In genomic region chr2:137413432-137413831, GRCm38 (mm10) we compare ENCODE assay signal across 15 mouse cellular contexts.
DNase-seq lines count a peak whose midpoint lies in the region; ATAC-seq and TF ChIP-seq lines count a peak whose summit lies in the region.
"Had no signal": no experiment of that assay in that cellular context is flagged by ENCODE, and none has a peak within 500 bp of the region (broad histone marks: within the 10 kb centered on the region; RNA-seq: fewer than 3 reads in every experiment).

No protein-coding gene starts in this region.

- no peak overlapping the region for H3K9ac ChIP-seq in kidney, embryonic 15.5 days
- H3K9ac ChIP-seq in intestine, postnatal 0 days (ENCODE audit: low read depth, low read length) = no peak overlapping the region
- no peak overlapping the region for H3K9ac ChIP-seq in stomach, embryonic 14.5 days (replicated peaks; ENCODE audit: low read depth, low read length)

- no peaks in the 10 kb centered on the region for H3K9me3 ChIP-seq in kidney, embryonic 15.5 days (replicated peaks)
- H3K9me3 ChIP-seq in intestine, postnatal 0 days (ENCODE audit: control insufficient read depth) = no peaks in the 10 kb centered on the region
- H3K9me3 ChIP-seq in stomach, embryonic 14.5 days (ENCODE audit: control insufficient read depth, low read depth, low read length) = no peaks in the 10 kb centered on the region
- H3K9me3 ChIP-seq: hindbrain, embryonic 10.5 days had no signal

- DNase-seq in kidney, postnatal 10 days = no peak
- peak; percentile 2 for DNase-seq in R1 (ENCODE audit: low read depth, low spot score)
- no peak for DNase-seq in gastrocnemius, postnatal 10 days
- DNase-seq: adrenal gland, adult 2 months; cerebellum, adult 9-10 months; embryo, embryonic 11 days; kidney, adult 11 months; layer of hippocampus, adult 9-11 months; retina, postnatal 1 day; thymus, adult 18-20 months had no signal

- H3K4me2 ChIP-seq in kidney, embryonic 15.5 days = no peak overlapping the region
- no peak overlapping the region for H3K4me2 ChIP-seq in intestine, postnatal 0 days (replicated peaks; ENCODE audit: low read depth)
- no peak overlapping the region for H3K4me2 ChIP-seq in stomach, embryonic 14.5 days (replicated peaks; ENCODE audit: low read depth, low read length)

- peak; percentile 36; the same call in 1 of the 2 replicates for ATAC-seq in kidney, embryonic 15.5 days (replicated peaks; ENCODE audit: low FRiP score)
- peak; percentile 54; the same call in 1 of the 2 replicates for ATAC-seq in intestine, postnatal 0 days
- ATAC-seq in stomach, embryonic 14.5 days (ENCODE audit: insufficient number of reproducible peaks, insufficient read depth, low FRiP score, low read depth) = peak; percentile 87
- ATAC-seq in granulocyte monocyte progenitor cell, adult 5-6 weeks (replicated peaks; ENCODE audit: poor library complexity, severe bottlenecking) = no peak

- no peaks in the 10 kb centered on the region for H3K27me3 ChIP-seq in kidney, embryonic 15.5 days
- H3K27me3 ChIP-seq in intestine, postnatal 0 days (replicated peaks; ENCODE audit: control insufficient read depth, insufficient read depth, low read length) = no peaks in the 10 kb centered on the region
- no peaks in the 10 kb centered on the region for H3K27me3 ChIP-seq in stomach, embryonic 14.5 days (ENCODE audit: control insufficient read depth, insufficient read depth, low read length)

- no peak overlapping the region for H3K27ac ChIP-seq in kidney, embryonic 15.5 days
- H3K27ac ChIP-seq in intestine, postnatal 0 days (ENCODE audit: low read depth, low read length) = no peak overlapping the region
- no peak overlapping the region for H3K27ac ChIP-seq in stomach, embryonic 14.5 days (ENCODE audit: low read length)
- H3K27ac ChIP-seq: hindbrain, embryonic 10.5 days had no signal

- H3K36me3 ChIP-seq in kidney, embryonic 15.5 days = no peaks in the 10 kb centered on the region
- H3K36me3 ChIP-seq in intestine, postnatal 0 days (ENCODE audit: control insufficient read depth, insufficient read depth) = no peaks in the 10 kb centered on the region
- H3K36me3 ChIP-seq in stomach, embryonic 14.5 days (ENCODE audit: control insufficient read depth, insufficient read depth, low read length) = no peaks in the 10 kb centered on the region
- H3K36me3 ChIP-seq: hindbrain, embryonic 10.5 days had no signal

- no peaks in the 10 kb centered on the region for H3K4me1 ChIP-seq in kidney, embryonic 15.5 days
- H3K4me1 ChIP-seq in intestine, postnatal 0 days (replicated peaks; ENCODE audit: control insufficient read depth, insufficient read depth, low read length) = no peaks in the 10 kb centered on the region
- no peaks in the 10 kb centered on the region for H3K4me1 ChIP-seq in stomach, embryonic 14.5 days (ENCODE audit: control insufficient read depth, insufficient read depth, low read length)
- H3K4me1 ChIP-seq: hindbrain, embryonic 10.5 days had no signal

- no peak for TF ChIP-seq CTCF in intestine, postnatal 0 days (IDR thresholded peaks at IDR 0.05; ENCODE audit: low read depth)

- H3K4me3 ChIP-seq in kidney, embryonic 15.5 days (replicated peaks) = no peak overlapping the region
- no peak overlapping the region for H3K4me3 ChIP-seq in intestine, postnatal 0 days (ENCODE audit: low read depth, low read length)
- no peak overlapping the region for H3K4me3 ChIP-seq in stomach, embryonic 14.5 days (ENCODE audit: low read depth, low read length)
- H3K4me3 ChIP-seq: hindbrain, embryonic 10.5 days had no signal

- 58% methylated on average over 3 of the region's 3 CpGs for WGBS in kidney, embryonic 15.5 days
- WGBS in intestine, postnatal 0 days = 48% methylated on average over 3 of the region's 3 CpGs
- WGBS in stomach, embryonic 14.5 days = 48% methylated on average over 3 of the region's 3 CpGs
